Mouse (Mus musculus): ENCODE results near the gene Zmat5. TPM values are rescaled to one million over a fixed set of nuclear protein-coding genes. Genes with fewer than 3 reads are reported as not detected.
A peak's percentile ranks its signal among the peaks of the same experiment; 100 is the strongest.

Zmat5 gene
- total RNA-seq, 2 experiments from 2014 or later = 31.1 to 33.9 TPM

DNA sequence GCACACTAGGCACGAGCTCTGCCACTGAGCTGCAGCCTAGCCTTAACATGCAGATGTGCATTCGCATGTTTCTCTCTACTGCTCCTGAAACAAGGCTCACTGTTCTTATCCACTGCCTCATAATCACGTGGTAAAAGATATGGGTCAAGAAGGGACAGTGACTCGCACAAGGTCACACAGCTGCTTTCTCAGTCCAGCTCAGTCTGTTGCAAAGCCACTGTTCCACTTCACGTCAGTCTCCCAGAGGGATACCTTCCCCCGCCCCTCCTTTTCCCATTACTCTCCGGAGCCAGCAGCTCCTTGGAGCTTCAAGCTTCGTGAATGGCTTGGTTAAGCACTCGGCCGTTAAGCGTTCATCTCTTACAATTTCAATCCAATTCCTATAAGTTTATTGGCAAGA, 15.9 kb downstream of the Zmat5 start:
- intact Hi-C loops (cut with DNase I) = no loop called here
- no peak overlapping the region for H3K4me3 ChIP-seq
- no peak for DNase-seq (ENCODE audit: extremely low spot score in 1 of 2, low spot score in 2 of 2)
- 0 out of 2 replicates have a peak overlapping the region, but pooled peaks have one; percentile 8 for H3K27ac ChIP-seq
- no peak for TF ChIP-seq CTCF (IDR thresholded peaks at IDR 0.05)

DNA sequence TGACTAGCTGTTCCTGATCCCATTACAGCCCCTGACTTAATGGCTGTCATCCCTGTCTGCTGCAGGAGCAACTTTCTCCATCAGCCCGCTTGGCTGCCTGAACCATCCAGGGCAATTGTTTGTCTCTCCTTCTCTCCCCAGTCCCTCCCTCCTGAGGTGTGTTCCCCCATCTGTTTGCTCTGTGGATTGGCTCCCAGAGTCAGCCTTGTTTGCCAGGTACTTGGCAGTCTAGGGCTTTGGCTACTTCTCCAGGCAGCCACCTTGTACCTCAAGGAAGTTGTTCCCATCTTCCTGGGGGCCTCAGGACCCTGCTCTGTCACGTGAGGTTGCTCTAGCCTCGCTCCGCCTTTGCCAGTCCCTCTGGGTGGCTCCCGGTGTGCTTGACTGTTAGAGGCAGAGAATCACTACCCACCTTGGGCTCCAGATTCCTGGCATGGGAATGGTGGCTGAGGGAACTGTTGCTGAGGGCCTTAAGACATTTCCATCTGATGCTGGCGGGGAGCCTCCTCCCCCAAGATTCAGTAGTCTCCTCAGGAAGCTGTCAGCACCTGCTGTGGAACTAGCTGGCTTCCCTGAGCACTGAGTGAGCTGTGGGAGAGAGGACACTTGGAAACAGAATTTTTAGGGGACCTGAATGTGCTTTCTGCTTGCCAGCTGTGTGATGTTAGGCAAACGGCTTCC, 16.6 kb downstream of the Zmat5 start:
- intact Hi-C loops (cut with DNase I) = no loop called here
- Histone ChIP-seq H3K4me3 (no peak overlapping the region), H3K27ac (0 out of 2 replicates have a peak overlapping the region, but pooled peaks have one; percentile 36)
- DNase-seq (ENCODE audit: extremely low spot score in 1 of 2, low spot score in 2 of 2) = no peak
- TF ChIP-seq CTCF (IDR thresholded peaks at IDR 0.05) = no peak

DNA sequence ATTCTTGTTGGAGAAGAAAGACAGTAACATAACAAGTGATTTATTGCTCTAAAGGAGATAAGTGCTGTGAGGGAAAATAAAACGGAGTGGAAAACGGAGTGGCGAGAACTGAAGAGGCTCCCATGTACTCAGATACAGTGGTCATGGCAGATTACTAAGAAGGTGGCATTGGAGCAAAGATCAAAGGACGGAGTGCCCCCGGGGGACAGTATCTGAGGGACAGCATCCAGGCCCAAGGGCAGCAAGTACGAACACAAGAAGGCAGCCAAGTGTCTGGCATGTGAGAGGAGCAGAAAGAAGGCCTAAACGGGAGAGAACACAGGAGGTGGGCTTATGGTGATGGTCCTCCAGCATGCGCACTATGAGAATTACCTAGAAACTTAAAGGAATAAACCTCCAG, 17.2 kb downstream of the Zmat5 start:
- Histone ChIP-seq H3K4me3 (no peak overlapping the region), H3K27ac (no peak overlapping the region)
- DNase-seq (ENCODE audit: extremely low spot score in 1 of 2, low spot score in 2 of 2) = no peak
- no peak for TF ChIP-seq CTCF (IDR thresholded peaks at IDR 0.05)
- intact Hi-C loops (cut with DNase I) = no loop called here

DNA sequence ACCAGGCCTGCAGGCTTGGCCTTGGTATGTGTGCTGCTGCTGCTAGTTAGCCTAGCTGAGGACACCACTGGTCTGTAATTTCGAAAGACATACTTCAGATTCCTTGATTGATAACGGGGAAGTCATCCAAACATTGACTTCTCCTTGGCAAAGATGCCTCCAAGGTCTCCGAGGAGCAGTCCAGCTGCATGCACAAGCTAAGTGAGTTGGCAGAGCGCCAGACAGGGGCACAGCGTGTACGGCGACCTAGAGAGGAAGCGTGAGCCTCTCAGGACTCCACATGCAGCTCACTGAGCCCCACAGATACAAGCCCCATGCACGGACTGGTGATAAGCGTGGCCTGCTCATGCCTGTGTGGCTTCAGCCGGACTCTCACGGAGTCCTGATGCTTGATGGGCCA, 25.1 kb downstream of the Zmat5 start:
- Histone ChIP-seq H3K4me3 (no peak overlapping the region), H3K27ac (no peak overlapping the region)
- no peak for DNase-seq (ENCODE audit: extremely low spot score in 1 of 2, low spot score in 2 of 2)
- TF ChIP-seq CTCF (IDR thresholded peaks at IDR 0.05) = no peak
- intact Hi-C loops (cut with DNase I) = no loop called here

DNA sequence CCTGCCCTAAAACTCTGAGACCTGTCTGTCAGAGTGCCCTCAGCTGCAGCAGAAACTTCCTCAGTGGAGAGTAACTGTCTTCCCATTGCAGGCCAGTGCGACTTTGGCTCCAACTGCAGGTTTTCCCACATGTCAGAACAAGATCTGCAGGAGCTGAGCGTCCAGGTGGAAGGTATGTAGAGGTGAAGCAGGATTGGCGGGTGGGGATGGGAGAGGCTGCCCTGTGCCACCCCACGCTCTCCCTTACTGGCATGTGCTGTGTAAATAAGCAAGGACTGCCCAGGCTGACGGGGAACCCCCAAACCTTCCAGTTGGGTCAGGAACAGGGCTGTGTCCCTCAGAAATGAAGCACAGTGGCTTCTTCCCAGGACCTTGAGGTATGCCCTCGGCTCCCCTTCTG, 25.6 kb downstream of the Zmat5 start:
- no peak overlapping the region for H3K27ac ChIP-seq
- H3K4me3 ChIP-seq = no peak overlapping the region
- no peak for DNase-seq (ENCODE audit: extremely low spot score in 1 of 2, low spot score in 2 of 2)
- intact Hi-C loops (cut with DNase I) = no loop called here
- TF ChIP-seq CTCF (IDR thresholded peaks at IDR 0.05) = no peak

DNA sequence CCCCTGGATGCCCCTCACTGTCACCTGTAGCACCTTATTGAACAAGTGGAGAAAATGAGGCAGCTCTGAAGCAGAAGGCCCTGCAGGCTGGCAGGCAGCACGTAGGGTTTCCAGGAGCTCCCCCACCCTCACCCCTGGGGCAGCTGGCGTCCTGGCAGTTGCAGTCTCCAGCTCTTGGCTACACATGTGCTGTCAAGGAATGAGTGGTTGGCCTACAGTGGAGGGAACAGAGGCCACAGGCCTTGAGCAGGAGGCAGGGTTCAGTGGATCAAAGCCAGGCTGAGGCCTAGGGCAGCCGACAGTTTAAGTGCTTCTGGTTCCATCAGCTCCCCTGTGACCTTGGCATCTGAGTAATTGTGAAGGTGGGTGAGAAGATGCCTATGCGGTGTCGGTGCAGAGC, 26.4 kb downstream of the Zmat5 start:
- no peak for TF ChIP-seq CTCF (IDR thresholded peaks at IDR 0.05)
- no peak overlapping the region for H3K4me3 ChIP-seq
- H3K27ac ChIP-seq = no peak overlapping the region
- intact Hi-C loops (cut with DNase I) = no loop called here
- no peak for DNase-seq (ENCODE audit: extremely low spot score in 1 of 2, low spot score in 2 of 2)

DNA sequence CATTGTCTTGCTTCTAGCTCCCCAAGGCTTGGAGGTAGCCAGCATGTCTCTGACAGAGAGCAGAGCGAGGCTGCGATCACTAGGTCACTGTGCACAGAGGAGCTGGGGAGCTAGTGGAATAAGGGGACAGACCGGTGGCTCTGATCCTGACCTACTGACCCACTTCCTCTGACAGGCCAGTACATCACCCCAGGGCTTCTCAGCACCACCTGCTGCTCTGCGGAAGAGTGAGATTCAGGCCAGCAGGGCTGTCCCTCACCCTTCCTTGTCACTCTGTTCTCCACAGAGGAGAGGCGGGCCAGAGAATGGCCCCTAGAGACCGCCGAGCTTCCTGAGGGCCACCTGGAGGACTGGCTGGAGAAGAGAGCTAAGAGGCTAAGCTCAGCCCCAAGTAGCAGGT, 27.3 kb downstream of the Zmat5 start:
- no peak for DNase-seq (ENCODE audit: extremely low spot score in 1 of 2, low spot score in 2 of 2)
- Histone ChIP-seq H3K27ac (no peak overlapping the region), H3K4me3 (no peak overlapping the region)
- no peak for TF ChIP-seq CTCF (IDR thresholded peaks at IDR 0.05)
- intact Hi-C loops (cut with DNase I) = no loop called here

DNA sequence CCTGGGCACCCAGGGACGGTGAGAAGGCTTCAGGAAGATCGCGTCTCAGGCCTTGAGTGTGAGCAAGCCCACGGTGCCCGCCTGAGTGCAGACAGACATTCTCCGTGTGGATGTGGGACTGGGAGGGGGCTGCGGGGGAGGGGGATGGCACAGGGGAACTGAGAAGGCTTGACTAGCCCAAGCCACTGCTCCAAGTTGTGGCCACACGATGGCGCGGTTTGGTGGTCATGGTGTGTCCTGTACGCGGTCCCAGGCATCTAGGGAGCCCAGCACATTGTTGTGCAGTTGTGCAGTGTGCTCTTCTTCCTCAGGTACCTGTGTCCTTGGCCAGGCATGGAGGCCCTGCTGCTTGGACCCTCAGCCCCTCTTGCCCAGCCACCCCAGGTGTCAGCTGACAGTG, 29.7 kb downstream of the Zmat5 start:
- no peak; the same call in none of the 2 replicates for TF ChIP-seq CTCF (IDR thresholded peaks at IDR 0.05)
- H3K27ac ChIP-seq = no peak overlapping the region
- intact Hi-C loops (cut with DNase I) = no loop called here
- H3K4me3 ChIP-seq = no peak overlapping the region
- no peak for DNase-seq (ENCODE audit: extremely low spot score in 1 of 2, low spot score in 2 of 2)

DNA sequence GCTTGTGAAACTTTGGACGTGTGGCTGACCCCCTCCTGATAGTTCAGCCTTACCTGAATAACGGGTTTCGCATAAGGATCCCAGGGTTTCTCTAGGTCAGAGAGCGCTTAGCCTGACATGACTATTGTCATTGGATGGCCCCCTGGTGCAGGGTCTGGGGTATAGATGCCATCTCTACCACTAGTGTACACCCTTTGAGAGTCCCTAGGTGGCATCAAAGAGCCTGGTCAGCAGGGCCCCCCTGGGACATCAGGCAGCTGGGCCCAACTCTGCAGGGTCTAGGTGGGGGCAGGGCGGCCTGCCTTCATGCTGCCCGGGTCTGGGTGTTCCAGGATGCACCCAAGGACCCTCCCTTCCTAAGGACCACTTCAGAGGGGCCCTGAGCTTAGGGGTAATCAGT, 31.9 kb downstream of the Zmat5 start:
- intact Hi-C loops (cut with DNase I) = no loop called here
- no peak overlapping the region for H3K4me3 ChIP-seq
- TF ChIP-seq CTCF (IDR thresholded peaks at IDR 0.05) = peak; percentile 21

DNA sequence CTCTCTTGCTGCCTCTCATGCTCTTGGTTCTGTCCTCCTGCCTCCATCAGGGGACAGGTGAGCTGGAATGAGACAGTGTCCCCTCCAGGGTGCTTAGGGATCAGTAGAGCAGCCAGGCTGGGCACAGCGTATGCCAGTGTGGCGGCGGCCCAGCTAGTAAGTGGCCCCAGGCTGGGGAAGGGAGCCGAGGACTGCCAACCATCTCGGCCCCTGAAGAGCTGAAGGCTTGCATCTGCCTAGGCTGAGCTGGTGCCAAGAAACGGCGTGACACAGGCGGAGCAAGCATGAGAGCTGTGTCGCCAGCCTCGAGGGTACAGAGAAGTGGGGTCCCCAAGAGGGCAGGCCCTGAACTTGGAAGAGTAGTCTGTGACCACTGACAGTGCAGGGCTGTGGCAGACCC, 33.2 kb downstream of the Zmat5 start:
- intact Hi-C loops (cut with DNase I) = no loop called here
- no peak overlapping the region for H3K4me3 ChIP-seq
- DNase-seq (ENCODE audit: extremely low spot score in 1 of 2, low spot score in 2 of 2) = no peak

More for the DNA sequence above, 31.9 kb downstream of the Zmat5 start:
- H3K27ac ChIP-seq = no peak overlapping the region
- DNase-seq (ENCODE audit: extremely low spot score in 1 of 2, low spot score in 2 of 2) = no peak

DNA sequence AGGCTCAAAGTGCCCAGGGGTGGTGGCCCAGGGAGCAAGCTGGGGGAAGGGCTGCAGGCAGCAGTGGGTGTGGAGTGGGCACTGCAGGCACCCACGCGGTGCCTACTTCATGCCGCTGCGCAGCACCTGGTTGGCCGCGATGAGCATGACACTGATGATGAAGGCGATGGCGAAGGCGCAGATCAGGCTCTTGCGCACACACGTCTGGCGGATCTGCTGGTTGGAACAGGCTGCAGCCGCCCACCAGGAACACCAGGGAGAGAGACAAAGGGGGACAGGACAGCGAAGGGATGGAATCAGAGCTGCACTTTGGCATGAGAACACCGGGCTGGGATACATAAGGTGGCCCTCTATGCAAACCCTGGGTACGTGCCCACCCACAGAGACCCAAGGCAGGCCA, 34.2 kb downstream of the Zmat5 start:
- no peak for TF ChIP-seq CTCF (IDR thresholded peaks at IDR 0.05)
- intact Hi-C loops (cut with DNase I) = no loop called here
- no peak overlapping the region for H3K27ac ChIP-seq
- no peak overlapping the region for H3K4me3 ChIP-seq
- DNase-seq (ENCODE audit: extremely low spot score in 1 of 2, low spot score in 2 of 2) = no peak

More for the DNA sequence above, 33.2 kb downstream of the Zmat5 start:
- H3K27ac ChIP-seq = no peak overlapping the region
- no peak for TF ChIP-seq CTCF (IDR thresholded peaks at IDR 0.05)

DNA sequence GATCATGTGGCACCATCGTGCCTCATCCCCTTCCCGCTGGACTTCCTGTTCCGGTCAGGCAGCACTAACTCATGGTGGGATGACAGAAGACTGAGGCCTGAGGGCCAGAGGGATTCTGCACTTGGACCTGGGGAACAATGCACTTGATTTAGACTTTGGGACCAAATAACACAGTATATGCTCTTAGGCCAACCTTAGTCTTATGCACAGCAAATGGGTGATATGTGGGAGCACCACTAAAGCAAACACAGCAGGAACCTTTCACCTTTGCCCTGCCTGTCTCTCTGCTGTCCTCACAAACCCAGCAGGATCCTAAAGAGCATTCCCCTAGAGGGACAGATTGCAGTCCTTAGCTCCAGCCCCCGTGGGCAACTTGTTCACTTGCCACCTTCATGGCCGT, 36.3 kb downstream of the Zmat5 start:
- Histone ChIP-seq H3K27ac (no peak overlapping the region), H3K4me3 (no peak overlapping the region)
- TF ChIP-seq CTCF (IDR thresholded peaks at IDR 0.05) = no peak
- DNase-seq (ENCODE audit: extremely low spot score in 1 of 2, low spot score in 2 of 2) = no peak
- intact Hi-C loops (cut with DNase I) = no loop called here

DNA sequence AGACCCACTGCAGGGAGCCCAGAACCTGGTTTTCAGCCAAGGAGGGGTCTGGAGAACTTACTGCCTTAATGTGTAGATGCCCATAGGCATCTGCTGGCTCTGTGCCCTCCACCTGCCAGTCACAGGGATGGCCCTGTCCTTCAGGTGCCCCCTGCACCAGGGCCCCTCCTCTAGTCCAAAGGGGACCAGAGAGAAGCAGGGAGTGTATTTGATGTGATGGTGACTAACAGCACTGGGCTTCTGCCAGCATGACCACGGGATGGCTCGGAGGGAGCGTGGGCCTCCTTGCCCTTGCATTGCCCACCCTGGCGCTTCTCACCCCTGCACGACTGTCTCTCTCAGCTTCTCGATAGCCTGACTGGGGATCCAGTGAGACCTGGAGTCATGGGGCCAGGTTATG, 40.2 kb downstream of the Zmat5 start:
- DNase-seq (ENCODE audit: extremely low spot score in 1 of 2, low spot score in 2 of 2) = no peak
- H3K4me3 ChIP-seq = no peak overlapping the region
- no peak for TF ChIP-seq CTCF (IDR thresholded peaks at IDR 0.05)
- intact Hi-C loops (cut with DNase I) = loop anchor here (5.0 kb wide), 1 partner anchor 78 kb away; no protein-coding TSS in a partner anchor
- H3K27ac ChIP-seq = no peak overlapping the region
